Mouse (Mus musculus): ENCODE data around the gene Galnt16.

GRCm38 (mm10) chr12:80615371-80616257 lies 97.5 kb downstream of the Galnt16 start:
- TF ChIP-seq CTCF (IDR thresholded peaks at IDR 0.05; ENCODE audit: low read depth), result no peak
- no peak for TF ChIP-seq EP300 (optimal IDR thresholded peaks at IDR 0.05)

Data from stomach, postnatal 0 days (tissue).